Mouse (Mus musculus) liver (tissue): ENCODE measurements around the gene Nfe2l1.

Experiments
- DNase-seq: peaks from one replicate; pipeline ENCODE4 v3.0.0-alpha.2; 2020; ENCODE audit warnings: mixed read lengths

Nfe2l1 gene

GRCm38 (mm10) chr11:96843627-96844026 lies 13.9 kb upstream of the Nfe2l1 start:
- DNase-seq, result no peak

DNA sequence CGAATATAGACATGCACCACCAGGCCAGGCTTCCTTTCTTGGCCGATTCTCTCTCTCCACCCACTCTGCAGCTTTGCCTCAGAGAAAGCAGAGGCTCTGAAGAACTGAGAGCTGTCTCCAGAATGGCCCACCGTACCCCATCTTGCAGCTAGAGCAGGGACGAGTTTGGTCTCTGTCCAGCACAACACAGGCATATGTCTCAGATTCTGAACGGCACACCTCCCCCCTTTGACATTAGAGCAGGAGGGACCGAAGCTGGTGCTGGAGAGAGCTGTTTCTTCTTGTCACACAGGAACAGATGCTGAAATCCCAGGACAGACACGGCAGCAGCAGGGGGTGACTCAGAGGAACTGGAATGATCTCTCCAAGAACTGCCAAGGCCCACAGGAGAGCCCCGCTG lies 10.5 kb upstream of the Nfe2l1 start:
- no peak for DNase-seq

GRCm38 (mm10) chr11:96839877-96840276 lies 10.1 kb upstream of the Nfe2l1 start:
- no peak for DNase-seq

DNA sequence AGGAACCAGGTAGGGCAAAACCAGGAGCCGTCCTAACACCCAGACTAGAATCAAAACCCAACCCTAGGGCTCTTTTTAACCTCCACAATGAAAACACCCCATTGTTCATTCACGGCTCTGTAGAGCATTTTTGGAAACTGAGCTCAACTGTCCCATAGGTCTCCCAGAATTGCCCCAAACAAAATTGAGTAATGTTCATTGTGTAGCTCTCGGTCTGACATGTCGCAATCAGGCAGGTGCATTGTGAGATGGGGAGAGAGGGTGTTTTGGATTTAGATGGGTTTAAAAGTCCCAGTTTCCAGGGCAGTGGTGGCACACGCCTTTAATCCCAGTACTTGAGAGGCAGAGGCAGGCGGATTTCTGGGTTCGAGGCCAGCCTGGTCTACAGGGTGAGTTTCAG lies 9.7 kb upstream of the Nfe2l1 start:
- no peak for DNase-seq

DNA sequence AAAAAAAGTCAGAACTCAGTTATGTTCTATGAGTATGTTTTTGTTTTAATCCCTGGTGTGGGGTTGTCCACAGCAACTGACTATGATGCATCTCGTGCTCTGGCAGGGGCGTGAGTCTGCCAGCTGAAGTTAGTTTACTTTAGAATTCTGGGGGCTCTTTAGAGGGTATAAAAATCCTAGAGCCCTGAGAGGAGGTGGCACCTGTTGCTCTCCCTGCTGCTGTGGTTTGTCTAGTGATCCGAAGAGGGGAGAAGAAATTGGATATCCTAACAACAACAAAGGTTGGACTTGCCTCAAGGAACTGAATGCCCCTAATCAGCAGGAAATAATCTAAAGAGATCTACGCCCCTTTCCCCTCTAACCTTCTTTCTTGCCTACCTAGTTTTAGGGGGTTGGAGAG lies 8.6 kb upstream of the Nfe2l1 start:
- no peak for DNase-seq

DNA sequence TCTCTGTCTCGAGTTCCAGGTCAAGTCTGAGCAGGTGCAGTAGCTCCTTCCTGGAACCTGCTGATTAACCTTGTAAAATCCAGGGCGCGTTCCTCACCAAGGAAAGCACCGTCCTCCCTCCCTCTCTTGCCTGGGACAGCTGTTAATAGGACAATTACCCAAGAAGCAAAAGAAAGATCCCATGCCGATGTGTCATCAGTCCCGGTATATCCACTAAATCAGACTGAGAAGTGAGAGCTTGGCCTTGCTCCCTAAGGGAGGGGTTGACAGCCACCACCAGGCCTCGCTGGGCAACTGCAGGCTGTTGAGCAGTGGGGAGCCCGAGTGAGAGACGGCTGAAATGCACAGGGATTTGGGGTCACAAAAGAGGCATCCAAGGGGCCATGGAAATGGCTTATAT lies 7.5 kb upstream of the Nfe2l1 start:
- DNase-seq, result no peak

GRCm38 (mm10) chr11:96834127-96834526 lies 4.4 kb upstream of the Nfe2l1 start:
- DNase-seq, result no peak

- DNase-seq, result no peak
Measured at GRCm38 (mm10) chr11:96832973-96833372, 3.2 kb upstream of the Nfe2l1 start.

GRCm38 (mm10) chr11:96832541-96832940 lies 2.8 kb upstream of the Nfe2l1 start:
- no peak for DNase-seq

GRCm38 (mm10) chr11:96831516-96831915 lies 1.7 kb upstream of the Nfe2l1 start:
- no peak for DNase-seq

- DNase-seq, result no peak
Measured at GRCm38 (mm10) chr11:96830539-96831216, 910 bp upstream of the Nfe2l1 start.

DNA sequence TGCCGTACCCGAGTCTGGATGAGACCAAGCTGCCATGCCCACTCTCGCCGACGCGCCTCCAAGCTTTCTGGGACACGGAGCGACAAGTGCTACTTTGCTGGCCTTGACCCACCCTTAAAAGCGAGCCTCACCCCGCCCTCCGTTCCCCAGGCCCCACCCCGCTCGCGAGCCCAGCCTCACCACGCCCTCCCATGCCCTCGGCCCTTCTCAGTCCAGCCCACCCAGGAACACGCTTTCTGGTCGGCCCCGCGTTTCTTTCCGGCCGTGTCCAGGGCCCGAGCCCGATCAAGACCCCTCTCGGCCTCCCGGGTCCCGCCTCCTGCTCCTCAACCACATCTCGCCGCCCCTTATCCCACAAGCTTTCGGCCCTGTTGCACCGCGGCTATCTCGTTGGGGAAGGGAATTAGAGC lies 360 bp downstream of the Nfe2l1 start:
- DNase-seq, result peak; percentile 96

GRCm38 (mm10) chr11:96828881-96829280 lies 887 bp downstream of the Nfe2l1 start:
- DNase-seq, result no peak

GRCm38 (mm10) chr11:96827917-96828316 lies 1.9 kb downstream of the Nfe2l1 start:
- DNase-seq, result no peak

GRCm38 (mm10) chr11:96827062-96827581 lies 2.6 kb downstream of the Nfe2l1 start:
- DNase-seq, result no peak

DNA sequence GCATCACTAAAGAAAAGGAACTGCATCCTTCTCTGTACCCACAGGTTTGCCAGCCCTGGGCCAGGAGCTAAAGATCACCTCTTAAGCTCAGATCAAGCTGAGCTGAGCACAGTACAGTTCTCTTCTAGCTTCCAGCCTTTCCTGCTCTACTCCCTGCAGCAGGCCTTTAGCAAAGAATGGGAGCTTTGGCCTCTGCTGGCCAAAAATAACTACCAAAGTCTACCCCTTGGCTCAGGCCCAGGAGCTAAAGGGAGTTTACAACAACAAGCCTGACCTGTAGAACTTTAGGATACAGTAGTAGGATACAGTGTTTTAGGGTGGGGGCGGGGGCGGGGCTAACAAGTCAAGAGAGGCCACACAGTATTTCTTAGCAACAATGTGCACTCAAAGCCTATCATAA lies 3.3 kb downstream of the Nfe2l1 start:
- no peak for DNase-seq

DNA sequence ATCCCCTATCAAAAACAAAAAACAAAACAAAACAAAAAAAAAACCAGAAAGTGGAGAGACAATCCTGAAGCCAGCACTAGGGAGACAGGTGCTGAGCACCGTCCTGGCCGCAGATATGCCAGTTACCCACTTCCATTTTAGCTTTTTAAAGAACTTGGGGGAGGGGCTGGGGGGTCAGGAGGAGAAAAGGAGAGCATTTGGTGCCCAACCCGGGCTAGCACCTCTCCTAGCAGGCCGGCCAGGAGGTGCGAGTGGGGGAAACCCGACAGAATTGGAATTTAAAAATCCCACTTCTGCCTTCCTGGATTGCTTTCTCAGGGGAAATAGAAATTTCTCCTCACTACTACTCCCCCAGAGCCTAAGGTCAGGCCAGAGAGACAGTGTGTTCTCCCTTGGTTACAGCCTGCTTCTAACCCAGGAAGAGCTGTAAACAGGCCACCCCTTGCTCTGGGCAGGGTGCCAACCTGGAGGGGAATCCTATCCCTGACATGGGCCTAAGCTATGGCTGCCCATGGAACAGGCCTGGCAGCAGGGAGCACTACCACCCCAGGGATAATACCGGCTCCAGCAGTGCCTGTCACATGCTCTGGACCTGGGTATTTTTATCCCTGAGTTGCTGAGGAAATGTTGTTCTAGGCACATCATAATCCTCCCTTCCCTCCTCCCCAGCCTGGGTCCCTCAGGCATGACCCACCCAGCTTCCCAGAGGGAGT lies 4.8 kb downstream of the Nfe2l1 start:
- DNase-seq, result peak; percentile 32

DNA sequence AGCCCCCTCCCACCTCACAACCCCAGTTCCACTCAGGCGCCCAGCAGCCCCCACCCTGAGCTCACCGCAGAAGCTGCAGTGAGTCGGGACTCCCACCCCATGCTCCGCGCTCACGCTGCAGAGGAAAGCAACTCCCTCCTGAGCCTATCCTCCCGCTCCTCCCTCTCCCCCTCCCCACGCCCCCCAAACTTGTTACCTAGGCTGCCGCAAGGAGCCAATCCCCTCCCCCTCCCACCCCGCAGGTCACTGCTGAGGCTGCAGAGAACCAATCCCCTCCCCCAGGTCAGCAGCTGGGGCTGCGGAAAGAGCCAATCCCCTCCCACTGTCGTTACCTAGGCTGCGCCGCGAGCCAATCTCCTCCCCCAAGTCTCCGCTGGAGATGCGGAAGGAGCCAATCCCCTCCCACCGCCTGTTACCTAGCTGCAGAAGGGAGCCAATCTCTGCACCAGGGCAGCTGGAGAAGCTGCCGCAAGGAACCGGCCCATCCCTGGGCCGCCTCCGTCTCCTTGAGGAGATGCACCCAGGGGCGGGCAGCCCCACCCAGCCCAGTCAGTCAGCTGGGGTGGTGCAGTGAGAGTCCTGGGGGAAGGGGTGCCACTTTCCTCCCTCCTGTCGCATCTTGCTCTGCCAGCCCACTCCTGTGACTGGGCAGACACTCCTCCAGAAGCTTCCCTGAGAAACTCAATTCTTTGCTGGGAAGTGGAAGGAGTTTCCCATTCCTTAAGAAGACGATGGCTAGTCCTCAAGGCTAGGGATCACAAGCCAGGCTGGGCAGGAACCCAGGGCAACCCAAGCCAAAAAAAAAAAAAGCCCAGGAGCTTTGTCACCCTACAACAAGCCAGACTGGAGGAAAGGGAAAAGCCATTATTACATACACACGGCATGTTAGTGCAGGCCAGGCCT lies 5.6 kb downstream of the Nfe2l1 start:
- DNase-seq, result peak; percentile 88

DNA sequence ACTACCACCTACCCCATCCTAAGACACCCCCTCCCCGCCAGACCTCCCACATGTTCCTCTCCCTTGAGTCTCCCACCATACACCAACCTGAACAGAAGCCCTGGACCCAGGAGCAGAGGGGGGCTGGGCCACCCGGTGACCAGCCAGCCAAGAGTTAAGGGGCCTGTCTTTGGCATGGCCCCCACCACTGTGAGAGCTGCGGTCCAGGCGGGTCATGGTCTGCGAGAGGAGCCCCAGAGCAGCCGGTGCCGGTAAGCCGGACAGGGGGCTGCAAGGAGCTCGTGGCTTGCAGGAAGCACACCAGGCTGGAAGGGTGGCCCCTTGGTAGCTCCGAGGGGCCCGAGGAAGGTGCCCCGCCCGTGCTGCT lies 6.3 kb downstream of the Nfe2l1 start:
- no peak for DNase-seq

DNA sequence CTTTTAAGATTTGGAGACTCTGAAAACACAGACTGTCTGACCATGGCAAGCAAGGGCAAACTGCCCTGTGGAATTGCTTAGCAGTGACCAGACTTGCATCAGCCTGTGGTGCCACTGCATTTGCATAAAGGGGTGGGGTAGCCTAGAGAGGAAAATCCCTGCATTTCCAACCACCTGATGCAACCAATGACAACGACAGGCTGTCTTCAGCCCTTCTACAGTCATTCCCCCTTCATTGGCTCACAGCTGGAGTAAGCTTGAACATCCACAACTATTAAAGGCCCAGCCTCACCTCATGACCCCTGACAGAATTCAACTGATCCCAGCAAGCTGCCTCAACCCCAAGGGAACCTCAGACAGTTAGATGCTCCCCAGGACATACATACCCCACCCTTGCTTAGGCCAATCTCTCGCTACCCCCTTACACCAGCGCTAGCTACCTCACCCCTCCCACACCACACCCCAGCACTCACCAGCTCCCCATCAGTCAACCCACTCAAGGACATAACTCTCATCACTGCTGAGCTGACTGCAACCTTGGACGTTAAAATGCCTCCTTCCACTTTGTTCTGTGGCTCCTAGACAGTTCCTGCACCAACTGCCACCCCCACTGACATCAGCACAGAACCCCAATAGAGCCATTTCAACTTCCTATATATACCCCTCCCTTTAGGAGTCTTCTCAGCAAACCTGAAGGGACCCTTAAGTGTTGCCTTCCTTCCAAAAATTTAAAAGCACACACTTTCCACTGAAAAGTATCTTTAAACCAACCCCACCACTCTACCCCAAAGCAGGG lies 6.9 kb downstream of the Nfe2l1 start:
- DNase-seq, result peak; percentile 20

GRCm38 (mm10) chr11:96821956-96822355 lies 7.8 kb downstream of the Nfe2l1 start:
- DNase-seq, result no peak

GRCm38 (mm10) chr11:96818128-96818710 lies 11.5 kb downstream of the Nfe2l1 start:
- no peak for DNase-seq
